Mouse (Mus musculus) ovary, adult 18-20 months (tissue): ENCODE results near the gene Tmem200a.

ENCODE experiments used
- DNase-seq: peaks from one replicate; pipeline ENCODE4 v3.0.0; 2022; ENCODE audit warnings: low spot score, mixed read lengths

Gene Tmem200a

GRCm38 (mm10) chr10:26078521-26079142, at the start of gene Tmem200a:
Gene Tmem200a (minus strand): TSS chr10:26079052.
- peak; percentile 10 for DNase-seq

DNA sequence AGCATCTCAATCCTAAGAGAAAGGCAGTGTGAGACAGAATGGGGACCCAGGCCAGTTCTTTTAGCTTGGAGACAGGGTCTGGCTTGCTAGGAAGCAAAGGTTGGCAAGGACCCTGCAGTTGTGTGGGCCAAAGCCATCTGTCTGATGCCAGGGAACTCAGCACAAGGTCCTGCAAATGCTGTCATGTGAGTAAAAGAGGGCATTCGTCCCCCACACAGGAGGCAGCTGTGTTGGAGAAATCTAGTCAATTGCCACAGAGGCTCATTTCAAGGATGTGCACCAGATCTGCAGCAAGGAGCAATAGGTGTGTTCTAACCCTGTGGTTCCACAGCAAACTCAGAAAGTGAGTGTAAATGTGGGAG, 41.0 kb upstream of the Tmem200a start:
- DNase-seq = no peak

DNA sequence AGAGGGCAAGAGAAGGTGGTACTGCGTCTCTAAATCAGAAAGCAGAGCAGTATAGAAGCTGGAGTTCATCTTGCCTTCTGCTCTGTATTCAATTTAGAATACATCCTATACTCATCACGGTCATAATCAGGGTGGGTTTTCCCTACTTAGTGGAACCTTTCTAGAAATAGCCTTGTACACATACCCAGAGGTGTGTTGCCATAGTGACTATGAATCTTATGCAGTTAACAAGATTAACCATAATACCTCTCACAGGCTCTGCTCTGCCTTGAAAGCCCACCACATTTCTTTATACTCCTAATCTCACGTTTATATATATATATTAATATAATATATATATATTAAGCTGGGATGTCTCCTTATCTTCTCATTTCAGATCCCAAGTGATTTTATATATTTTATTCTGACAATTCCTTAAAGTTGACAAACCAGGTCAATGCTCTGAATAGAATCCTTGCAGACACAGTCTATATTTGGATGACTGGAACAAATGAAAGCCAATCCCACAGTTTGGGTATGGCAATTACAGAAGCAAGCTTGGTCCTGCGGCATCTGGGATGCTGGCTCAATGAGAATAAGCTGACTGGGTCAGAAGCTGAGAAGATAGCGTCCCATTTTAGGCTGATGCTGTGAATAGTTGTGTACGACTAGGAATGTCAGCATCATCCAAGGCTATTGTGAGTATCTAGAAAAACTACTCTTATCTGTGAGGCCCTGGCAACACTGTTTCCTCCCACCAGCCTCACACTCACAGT, 40.4 kb upstream of the Tmem200a start:
- no peak for DNase-seq

- no peak for DNase-seq
Observed at GRCm38 (mm10) chr10:26114409-26114808, 35.6 kb upstream of the Tmem200a start.

- DNase-seq = no peak
Observed at GRCm38 (mm10) chr10:26103330-26103982, 24.6 kb upstream of the Tmem200a start.

DNA sequence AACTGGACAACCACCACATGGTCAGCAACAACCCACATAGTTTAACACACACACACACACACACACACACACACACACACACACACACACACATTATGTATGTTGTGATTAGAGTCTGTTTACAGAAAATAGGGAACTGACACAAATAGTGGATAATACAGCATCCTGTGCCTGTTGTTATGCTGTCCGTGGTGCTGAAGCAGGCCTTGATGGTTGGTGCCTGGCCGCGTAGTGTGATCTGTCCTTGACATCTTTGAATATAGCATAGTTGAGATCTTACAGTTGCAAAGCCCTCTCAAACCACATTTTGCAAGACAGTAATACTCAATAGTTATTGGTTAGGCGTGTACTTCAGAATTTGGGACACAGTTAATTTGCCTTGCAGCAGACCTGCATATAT, 3.2 kb upstream of the Tmem200a start:
- no peak for DNase-seq

- no peak for DNase-seq
Observed at GRCm38 (mm10) chr10:26079678-26080077, 826 bp upstream of the Tmem200a start.

DNA sequence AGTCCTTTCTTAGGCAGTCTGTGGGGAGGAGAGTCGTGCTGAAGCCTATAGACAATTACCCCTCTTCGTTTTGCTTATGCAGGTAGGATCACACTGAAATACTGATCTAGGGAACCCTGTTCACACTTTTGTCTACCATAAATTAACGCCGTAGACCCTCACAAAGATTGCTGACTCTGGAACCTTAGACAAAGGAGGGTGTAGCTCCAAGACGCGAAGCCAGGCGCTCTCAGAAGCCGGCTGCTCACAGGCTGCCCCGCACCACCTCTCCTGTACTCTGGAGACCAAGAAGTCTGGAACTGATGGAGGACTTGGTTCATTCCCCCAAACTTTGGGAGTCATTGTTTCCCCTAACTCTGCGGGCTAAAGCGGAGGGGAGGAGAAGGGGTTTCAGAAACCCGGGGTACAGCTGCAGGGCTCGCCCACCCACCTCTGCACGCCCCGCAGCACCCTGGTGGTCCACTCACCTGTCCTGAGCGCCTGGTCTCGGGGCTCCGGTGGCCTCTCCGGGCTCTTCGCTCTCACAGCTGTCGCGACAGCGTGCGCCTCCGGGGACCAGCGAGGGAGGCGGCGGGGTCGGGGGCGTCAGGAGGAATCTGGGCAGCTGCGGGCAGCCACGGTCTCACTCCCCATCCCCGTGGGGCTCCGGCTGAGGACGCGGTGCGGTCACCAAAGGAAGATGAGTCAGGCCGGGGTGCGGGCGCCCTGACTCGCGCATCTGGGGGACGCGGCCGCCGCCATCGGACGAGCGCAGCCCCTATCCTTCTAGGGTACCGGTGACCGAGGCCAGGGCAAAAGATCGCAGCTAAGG, 976 bp downstream of the Tmem200a start, which contains the start of gene Gm9767:
Gm9767 (plus strand) TSS at position 585 of the 811 bp plus-strand sequence.
- DNase-seq = no peak

DNA sequence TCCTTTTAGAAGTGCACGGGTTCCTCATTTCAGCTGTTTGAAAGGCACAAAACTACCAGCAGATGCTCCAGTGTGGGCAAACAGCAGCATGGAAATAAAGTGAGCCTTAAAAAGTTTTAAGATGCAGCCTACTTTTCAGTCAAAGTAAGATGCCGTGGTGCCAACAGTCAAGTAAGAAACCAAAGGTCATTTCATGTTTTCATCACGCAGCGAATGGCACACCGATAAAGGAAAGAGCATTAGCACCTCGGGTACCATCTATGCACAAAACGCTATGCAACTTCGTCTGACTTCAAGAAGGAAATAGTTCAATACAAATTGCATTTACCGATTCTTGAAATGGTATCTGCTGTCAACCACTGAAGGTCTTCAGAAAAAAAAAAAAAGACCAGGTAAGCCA, 1.9 kb downstream of the Tmem200a start:
- DNase-seq = no peak

DNA sequence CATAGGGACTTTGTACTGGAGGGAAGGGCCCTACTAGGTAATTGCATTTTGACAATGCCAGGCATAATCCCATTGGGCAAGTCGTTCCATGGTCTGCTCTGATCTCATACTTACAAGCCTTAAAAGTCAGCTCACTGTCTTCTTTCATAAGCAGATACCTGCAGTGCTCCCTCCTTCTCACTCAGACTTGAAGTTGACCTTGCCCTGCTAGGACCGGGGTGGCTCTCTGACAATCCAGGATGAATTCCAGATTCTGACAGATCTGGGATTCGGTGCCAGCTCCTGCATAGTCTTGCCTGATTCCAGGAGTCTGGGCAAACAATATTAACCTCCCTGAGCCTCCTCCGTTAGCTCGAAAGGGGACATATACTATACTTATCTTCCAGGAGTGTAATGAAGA, 6.9 kb downstream of the Tmem200a start:
- no peak for DNase-seq

DNA sequence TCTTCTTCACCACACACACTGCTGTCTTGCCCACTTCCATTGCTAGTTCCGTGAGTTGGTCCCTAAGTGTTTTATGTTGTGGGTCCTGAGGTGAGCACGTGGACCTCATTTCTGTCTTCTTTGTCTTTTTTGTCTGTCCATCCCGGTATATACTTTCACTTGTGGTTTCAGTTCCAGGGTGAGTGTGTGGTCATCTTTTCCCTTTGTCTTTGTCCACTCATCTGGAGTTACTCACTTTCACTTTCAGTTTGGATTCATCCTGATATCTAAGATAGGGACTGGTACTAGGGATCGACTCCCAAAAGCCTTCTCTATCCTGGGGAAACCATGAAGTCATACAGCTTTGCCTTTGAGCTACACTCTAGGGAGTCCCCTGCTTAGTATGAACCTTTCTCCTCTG, 15.8 kb downstream of the Tmem200a start:
- no peak for DNase-seq

DNA sequence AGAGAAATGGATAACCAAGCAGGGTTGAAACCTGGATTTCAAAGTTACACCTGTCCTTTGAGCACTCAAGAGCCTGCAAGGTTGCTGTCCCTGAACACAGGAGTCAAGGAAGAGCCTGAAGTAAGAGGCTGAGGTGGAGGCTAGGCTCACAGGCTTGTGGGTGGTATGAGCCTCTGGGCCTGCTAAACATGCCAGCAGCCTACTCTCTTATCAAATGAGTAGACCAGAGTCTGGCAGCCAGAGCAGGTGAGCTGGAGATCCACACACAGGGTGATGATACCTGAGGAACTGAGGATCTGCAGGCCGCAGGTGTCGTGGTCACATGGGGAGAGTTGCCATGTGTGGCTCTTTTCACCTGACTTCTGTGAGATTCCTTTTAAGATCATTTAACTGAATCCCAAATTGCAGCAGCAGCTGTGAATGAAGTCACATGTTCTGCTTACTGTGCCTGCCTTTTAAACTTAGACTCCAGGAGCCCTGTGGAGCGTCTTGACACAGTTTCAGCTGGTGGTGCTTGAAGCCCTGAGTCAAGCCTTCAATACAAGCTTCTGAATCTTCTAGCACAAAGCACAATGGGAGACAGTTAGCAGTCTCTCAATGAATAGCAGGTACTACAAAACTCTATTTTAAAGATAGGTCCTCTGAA, 19.1 kb downstream of the Tmem200a start:
- DNase-seq = no peak

- DNase-seq = no peak
Observed at GRCm38 (mm10) chr10:26051177-26051576, 27.7 kb downstream of the Tmem200a start.

DNA sequence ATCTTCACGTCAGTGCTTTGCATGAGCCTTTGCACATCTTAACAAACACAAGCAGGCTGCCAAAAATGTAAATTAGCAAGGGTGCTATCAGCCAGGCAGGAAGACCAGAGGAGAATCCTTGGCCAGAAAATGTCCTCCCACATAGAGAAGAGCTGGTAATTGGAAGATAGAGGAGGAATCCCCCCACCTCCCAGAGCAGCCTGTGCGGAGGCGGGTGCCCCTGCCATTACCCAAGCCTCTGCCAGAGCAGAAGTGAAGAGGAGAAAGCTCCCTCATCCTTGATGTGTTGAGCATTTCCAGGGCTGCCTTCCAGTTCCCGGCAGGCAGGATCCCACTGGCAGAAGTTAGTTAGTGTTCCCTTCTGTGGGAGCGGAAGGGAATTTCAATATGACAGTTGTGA, 43.9 kb downstream of the Tmem200a start:
- peak; percentile 25 for DNase-seq

DNA sequence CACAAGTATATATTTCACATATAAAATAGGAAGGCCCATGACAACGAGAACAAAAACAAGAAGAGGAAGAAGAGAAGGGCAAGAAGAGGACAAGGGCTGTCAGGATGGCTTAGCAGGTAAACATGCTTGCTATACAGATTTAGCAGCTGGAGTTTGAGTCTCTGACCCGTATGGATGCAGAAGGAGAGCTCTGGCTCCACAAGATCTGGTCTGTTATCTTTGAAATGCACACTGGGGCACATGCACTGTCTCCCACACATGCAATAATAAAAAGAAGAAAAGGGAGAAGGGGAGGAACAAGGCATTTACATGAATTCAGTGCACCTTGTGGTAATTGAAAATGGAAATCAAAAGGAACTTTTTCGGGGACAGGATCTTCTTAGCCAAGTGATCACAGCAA, 60.1 kb downstream of the Tmem200a start:
- no peak for DNase-seq

DNA sequence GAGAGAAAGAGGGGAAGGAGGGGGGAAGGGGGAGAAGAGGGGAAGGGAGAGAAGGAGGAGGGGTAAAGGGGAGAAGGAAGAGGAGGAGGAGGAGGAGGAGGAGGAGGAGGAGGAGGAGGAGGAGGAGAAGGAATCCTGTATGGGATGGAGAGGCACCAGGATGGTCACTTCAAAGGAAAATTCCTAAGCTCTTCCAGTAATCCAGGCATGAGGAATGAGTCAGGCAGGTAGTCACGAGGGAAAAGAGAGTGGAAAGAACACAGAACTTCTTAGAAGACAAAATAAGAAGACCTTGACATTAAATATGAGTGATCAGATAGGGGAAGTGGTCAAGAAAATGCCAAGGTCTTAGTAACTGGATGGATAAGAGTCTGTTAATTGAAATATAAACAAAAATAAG, 64.6 kb downstream of the Tmem200a start:
- DNase-seq = no peak

- DNase-seq = no peak
Observed at GRCm38 (mm10) chr10:26008948-26009347, 69.9 kb downstream of the Tmem200a start.

- DNase-seq = no peak
Observed at GRCm38 (mm10) chr10:26005471-26005870, 73.4 kb downstream of the Tmem200a start.

DNA sequence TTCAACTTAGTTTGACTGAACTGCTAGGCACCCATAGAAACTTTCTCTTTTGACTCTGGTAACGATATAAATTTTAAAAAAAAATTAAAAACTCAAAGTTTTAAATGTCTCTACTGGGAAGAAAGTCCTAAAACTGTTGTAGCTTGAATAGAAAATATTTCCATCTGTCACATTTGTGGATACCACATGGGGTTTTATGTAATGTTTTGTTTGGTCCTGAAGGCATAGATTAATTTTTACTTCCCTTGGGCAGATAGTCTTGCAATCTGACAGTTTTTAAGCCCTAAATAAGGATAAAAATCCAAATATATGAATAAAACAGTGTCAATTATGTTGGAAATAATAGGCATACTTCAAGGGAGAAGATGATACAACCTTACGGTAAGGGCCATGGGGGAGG, 78.0 kb downstream of the Tmem200a start:
- no peak for DNase-seq

DNA sequence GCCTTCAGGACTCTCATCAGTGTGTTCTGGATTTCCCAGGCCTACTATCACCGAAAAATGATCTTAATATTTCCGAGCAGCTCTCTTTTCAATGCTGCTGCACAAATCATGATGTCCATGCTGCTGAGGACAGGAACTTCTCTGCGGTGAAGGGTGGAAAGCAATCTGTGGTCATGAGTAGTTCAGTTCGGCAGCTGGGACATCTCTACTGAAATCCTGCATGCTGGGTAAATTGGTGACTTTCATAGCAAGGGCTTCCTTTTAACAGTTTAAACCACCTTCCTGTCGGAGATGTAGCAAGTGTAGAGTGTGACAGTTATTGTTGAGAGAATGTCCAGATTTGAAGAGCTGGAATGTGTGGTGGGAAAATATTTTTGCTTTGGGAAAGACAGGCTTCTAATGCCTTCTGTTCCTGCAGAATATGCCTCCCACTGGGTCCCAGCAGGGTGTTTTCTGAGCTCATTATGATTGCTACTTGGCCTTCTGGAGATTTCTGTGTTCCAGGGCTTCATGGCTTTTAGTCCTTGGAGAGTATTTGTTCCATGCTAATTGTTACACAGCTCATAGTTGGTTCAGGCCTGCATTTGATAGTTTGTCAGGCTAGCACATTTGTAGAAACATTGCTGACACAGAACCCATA, 79.4 kb downstream of the Tmem200a start:
- no peak for DNase-seq

- DNase-seq = no peak
Observed at GRCm38 (mm10) chr10:25984056-25984455, 94.8 kb downstream of the Tmem200a start.
